Mouse (Mus musculus) heart, adult 2 months (tissue): ENCODE results near the gene Grin2d.

Experiments
- CTCF ChIP-seq: fragments of 200-600 bp; IDR thresholded peaks from 2 replicates; pipeline ENCODE4 v1.8.1; 2022; ENCODE audit warnings: antibody characterized with exemption, mild to moderate bottlenecking, moderate library complexity
- EP300 ChIP-seq: fragments of 200-500 bp; IDR thresholded peaks from 2 replicates; pipeline ENCODE4 v1.6.1; 2011; ENCODE audit warnings: low read depth, low read length, control low read depth; ENCODE audit not compliant: insufficient read depth
- POLR2A ChIP-seq: fragments of 200-500 bp; IDR thresholded peaks from 2 replicates; pipeline ENCODE4 v1.6.1; 2011; ENCODE audit warnings: mild to moderate bottlenecking, low read depth, low read length, control low read depth; ENCODE audit not compliant: insufficient read depth

GRCm38 (mm10) chr7:45793240-45793639 is 84.9 kb downstream of the Grin2d start:
- TF ChIP-seq CTCF: no peak
- TF ChIP-seq POLR2A: no peak
- TF ChIP-seq EP300: no peak
